Mouse (Mus musculus) heart, postnatal 0 days (tissue): ENCODE measurements around the gene Ufl1.

Source experiments
- CTCF ChIP-seq: IDR thresholded peaks from 2 replicates; pipeline ENCODE4 v1.5.1; 2016; ENCODE audit warnings: antibody characterized with exemption, control low read depth, low read depth
- EP300 ChIP-seq: IDR thresholded peaks from 2 replicates; pipeline ENCODE4 v1.6.1; 2016; ENCODE audit warnings: antibody characterized with exemption, low read depth

- no peak for TF ChIP-seq EP300
- TF ChIP-seq CTCF, result no peak
These were observed 9.7 kb downstream of the Ufl1 start for GRCm38 (mm10) chr4:25271926-25272325.
